Mouse (Mus musculus): ENCODE measurements at regions not wholly inside any gene's neighbourhood (a gene's known extent, or its start where the extent isn't known, plus 50 kb on each side); places are given as distances from the start of the nearest gene placed in this dataset.

DNA sequence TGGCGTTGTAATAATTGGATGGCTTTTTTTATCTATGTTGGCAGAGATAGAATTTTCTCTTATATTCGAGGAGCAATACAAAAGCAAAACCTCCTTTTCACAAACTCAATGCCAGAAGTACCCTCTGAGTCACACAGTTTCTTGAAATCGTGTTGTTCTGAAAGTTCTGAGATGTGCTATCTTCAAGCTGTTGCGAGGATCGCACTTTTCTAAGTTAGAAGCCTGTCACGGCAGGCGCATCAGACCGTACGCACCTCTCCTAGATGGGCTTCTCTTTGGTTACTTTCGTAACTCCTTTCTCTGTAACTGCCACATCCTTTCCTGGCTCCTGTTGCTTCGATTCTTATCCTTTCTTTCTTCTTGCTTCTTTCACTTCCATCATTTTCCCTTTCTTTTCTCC is 271.2 kb upstream of the Arrdc3 start:
- 75% methylated on average over 11 of the region's 11 CpGs for WGBS
- H3K27ac ChIP-seq (ENCODE audit: low read length) = no peak overlapping the region
- H3K4me3 ChIP-seq (ENCODE audit: low read depth, low read length) = no peak overlapping the region
- no peak for ATAC-seq
- H3K4me1 ChIP-seq (ENCODE audit: insufficient read depth, low read depth, low read length) = no peaks in the 10 kb centered on the region
- no peaks in the 10 kb centered on the region for H3K36me3 ChIP-seq (ENCODE audit: insufficient read depth, low read length)
- no peaks in the 10 kb centered on the region for H3K9me3 ChIP-seq (ENCODE audit: low read length)
- no peak overlapping the region for H3K4me2 ChIP-seq (replicated peaks; ENCODE audit: low read depth, low read length)
- no peak for TF ChIP-seq CTCF (IDR thresholded peaks at IDR 0.05)
- TF ChIP-seq EP300 (IDR thresholded peaks at IDR 0.05) = no peak
- no peaks in the 10 kb centered on the region for H3K27me3 ChIP-seq (replicated peaks; ENCODE audit: insufficient read depth, low read length)
- H3K9ac ChIP-seq (replicated peaks; ENCODE audit: low read depth) = no peak overlapping the region
- DNase-seq (ENCODE audit: low spot score) = no peak

GRCm38 (mm10) chr13:80613167-80613883 is 269.9 kb upstream of the Arrdc3 start:
- no peak overlapping the region for H3K4me2 ChIP-seq (replicated peaks; ENCODE audit: low read depth, low read length)
- H3K27ac ChIP-seq (ENCODE audit: low read length) = no peak overlapping the region
- WGBS = 70% methylated on average over 9 of the region's 9 CpGs
- H3K4me3 ChIP-seq (ENCODE audit: low read depth, low read length) = no peak overlapping the region
- H3K9ac ChIP-seq (replicated peaks; ENCODE audit: low read depth) = no peak overlapping the region
- DNase-seq (ENCODE audit: low spot score) (no peak), ATAC-seq (no peak)
- no peaks in the 10 kb centered on the region for H3K4me1 ChIP-seq (ENCODE audit: insufficient read depth, low read depth, low read length)
- no peaks in the 10 kb centered on the region for H3K27me3 ChIP-seq (replicated peaks; ENCODE audit: insufficient read depth, low read length)
- H3K36me3 ChIP-seq (ENCODE audit: insufficient read depth, low read length) = no peaks in the 10 kb centered on the region
- H3K9me3 ChIP-seq (ENCODE audit: low read length) = no peaks in the 10 kb centered on the region
- TF ChIP-seq CTCF (IDR thresholded peaks at IDR 0.05) (no peak), EP300 (IDR thresholded peaks at IDR 0.05) (no peak)

- DNase-seq (ENCODE audit: low spot score) = peak; percentile 36
- no peaks in the 10 kb centered on the region for H3K4me1 ChIP-seq (ENCODE audit: insufficient read depth, low read depth, low read length)
- TF ChIP-seq EP300 (IDR thresholded peaks at IDR 0.05) = no peak
- no peak for TF ChIP-seq CTCF (IDR thresholded peaks at IDR 0.05)
- H3K36me3 ChIP-seq (ENCODE audit: insufficient read depth, low read length) = no peaks in the 10 kb centered on the region
- WGBS = 27% methylated on average over 1 of the region's 1 CpGs
- no peak overlapping the region for H3K4me3 ChIP-seq (ENCODE audit: low read depth, low read length)
- no peak for ATAC-seq
- H3K9me3 ChIP-seq (ENCODE audit: low read length) = no peaks in the 10 kb centered on the region
- H3K4me2 ChIP-seq (replicated peaks; ENCODE audit: low read depth, low read length) = no peak overlapping the region
- no peak overlapping the region for H3K9ac ChIP-seq (replicated peaks; ENCODE audit: low read depth)
- no peak overlapping the region for H3K27ac ChIP-seq (ENCODE audit: low read length)
- no peaks in the 10 kb centered on the region for H3K27me3 ChIP-seq (replicated peaks; ENCODE audit: insufficient read depth, low read length)
Measured at GRCm38 (mm10) chr13:80613884-80614247, 269.3 kb upstream of the Arrdc3 start.

DNA sequence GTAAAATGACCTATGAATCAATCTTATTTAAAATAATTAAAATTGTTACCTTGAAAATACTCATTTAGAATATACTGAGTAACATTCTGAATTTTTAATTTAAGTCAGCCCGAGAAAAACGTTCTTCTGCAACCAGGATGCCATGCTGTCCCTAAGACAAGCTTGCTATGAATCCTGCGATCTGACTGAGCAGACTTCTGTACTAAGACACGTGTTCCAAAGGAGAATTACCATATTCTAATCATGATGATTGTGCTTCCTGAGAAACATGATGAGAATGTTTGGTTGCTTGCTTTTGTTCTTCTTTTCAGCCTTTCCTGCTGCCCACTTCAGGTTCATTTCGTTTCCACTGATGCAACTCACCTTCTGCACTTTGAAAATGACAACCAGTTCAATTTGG is 268.2 kb upstream of the Arrdc3 start:
- Histone ChIP-seq H3K36me3 (ENCODE audit: insufficient read depth, low read length) (no peaks in the 10 kb centered on the region), H3K4me1 (ENCODE audit: insufficient read depth, low read depth, low read length) (no peaks in the 10 kb centered on the region), H3K9ac (replicated peaks; ENCODE audit: low read depth) (no peak overlapping the region), H3K9me3 (ENCODE audit: low read length) (no peaks in the 10 kb centered on the region), H3K27ac (ENCODE audit: low read length) (no peak overlapping the region), H3K27me3 (replicated peaks; ENCODE audit: insufficient read depth, low read length) (no peaks in the 10 kb centered on the region), H3K4me2 (replicated peaks; ENCODE audit: low read depth, low read length) (no peak overlapping the region), H3K4me3 (ENCODE audit: low read depth, low read length) (no peak overlapping the region)
- TF ChIP-seq EP300 (IDR thresholded peaks at IDR 0.05) (no peak), CTCF (IDR thresholded peaks at IDR 0.05) (no peak)
- DNase-seq (ENCODE audit: low spot score) (no peak), ATAC-seq (no peak)
- 63% methylated on average over 5 of the region's 5 CpGs for WGBS

- ATAC-seq = no peak
- no peak overlapping the region for H3K4me3 ChIP-seq (ENCODE audit: low read depth, low read length)
- H3K4me2 ChIP-seq (replicated peaks; ENCODE audit: low read depth, low read length) = no peak overlapping the region
- TF ChIP-seq CTCF (IDR thresholded peaks at IDR 0.05) (no peak), EP300 (IDR thresholded peaks at IDR 0.05) (no peak)
- no peak for DNase-seq (ENCODE audit: low spot score)
- H3K27ac ChIP-seq (ENCODE audit: low read length) = no peak overlapping the region
- no peaks in the 10 kb centered on the region for H3K36me3 ChIP-seq (ENCODE audit: insufficient read depth, low read length)
- no peaks in the 10 kb centered on the region for H3K27me3 ChIP-seq (replicated peaks; ENCODE audit: insufficient read depth, low read length)
- H3K9me3 ChIP-seq (ENCODE audit: low read length) = no peaks in the 10 kb centered on the region
- 47% methylated on average over 2 of the region's 2 CpGs for WGBS
- no peaks in the 10 kb centered on the region for H3K4me1 ChIP-seq (ENCODE audit: insufficient read depth, low read depth, low read length)
- no peak overlapping the region for H3K9ac ChIP-seq (replicated peaks; ENCODE audit: low read depth)
Measured at GRCm38 (mm10) chr13:80623005-80623404, 260.2 kb upstream of the Arrdc3 start.

DNA sequence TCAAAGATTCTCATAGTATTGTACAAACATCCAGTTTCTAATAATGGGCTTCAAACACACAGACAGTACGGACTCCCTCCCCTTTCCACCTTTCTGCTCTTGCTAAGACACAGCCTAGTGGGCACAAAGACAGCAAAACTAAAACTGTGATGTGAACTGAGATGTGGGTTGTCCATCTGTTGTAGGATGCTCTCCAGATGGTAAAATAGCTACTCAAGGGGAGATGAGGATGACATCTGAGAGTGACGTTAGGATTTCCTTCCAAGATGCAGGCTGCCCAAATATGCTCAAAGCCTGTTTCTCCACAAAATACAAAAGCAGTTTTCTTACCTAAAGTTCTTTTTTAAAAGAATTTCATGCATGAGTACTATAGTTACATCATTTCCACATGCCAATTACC is 241.8 kb upstream of the Arrdc3 start:
- no peaks in the 10 kb centered on the region for H3K36me3 ChIP-seq (ENCODE audit: insufficient read depth, low read length)
- H3K9ac ChIP-seq (replicated peaks; ENCODE audit: low read depth) = no peak overlapping the region
- H3K4me1 ChIP-seq (ENCODE audit: insufficient read depth, low read depth, low read length) = no peaks in the 10 kb centered on the region
- ATAC-seq (no peak), DNase-seq (ENCODE audit: low spot score) (no peak)
- no peak overlapping the region for H3K27ac ChIP-seq (ENCODE audit: low read length)
- TF ChIP-seq CTCF (IDR thresholded peaks at IDR 0.05) (no peak), EP300 (IDR thresholded peaks at IDR 0.05) (no peak)
- H3K9me3 ChIP-seq (ENCODE audit: low read length) = no peaks in the 10 kb centered on the region
- no peak overlapping the region for H3K4me2 ChIP-seq (replicated peaks; ENCODE audit: low read depth, low read length)
- H3K27me3 ChIP-seq (replicated peaks; ENCODE audit: insufficient read depth, low read length) = no peaks in the 10 kb centered on the region
- WGBS = 61% methylated on average over 2 of the region's 2 CpGs
- H3K4me3 ChIP-seq (ENCODE audit: low read depth, low read length) = no peak overlapping the region

DNA sequence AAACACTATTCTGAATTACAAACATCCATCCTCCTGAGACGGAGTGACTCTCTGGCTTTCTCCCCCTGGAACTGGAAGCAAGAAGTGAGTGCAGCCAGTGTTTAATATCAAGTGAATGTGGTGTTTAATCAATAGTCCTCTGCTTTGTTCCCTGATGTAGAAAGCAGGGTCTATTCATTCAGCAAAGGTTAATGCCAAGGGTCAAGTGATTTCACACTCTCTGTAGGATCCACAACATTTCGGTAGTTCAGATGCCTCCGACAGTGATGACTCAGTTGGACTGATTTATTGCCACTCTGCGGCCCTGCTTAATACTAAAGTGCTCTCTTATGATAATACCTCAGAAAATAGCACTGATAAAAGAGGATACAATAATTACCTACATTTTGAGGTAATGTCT is 235.6 kb upstream of the Arrdc3 start:
- Histone ChIP-seq H3K4me2 (replicated peaks; ENCODE audit: low read depth, low read length) (no peak overlapping the region), H3K36me3 (ENCODE audit: insufficient read depth, low read length) (no peaks in the 10 kb centered on the region), H3K9ac (replicated peaks; ENCODE audit: low read depth) (no peak overlapping the region), H3K27me3 (replicated peaks; ENCODE audit: insufficient read depth, low read length) (no peaks in the 10 kb centered on the region), H3K9me3 (ENCODE audit: low read length) (no peaks in the 10 kb centered on the region), H3K27ac (ENCODE audit: low read length) (no peak overlapping the region), H3K4me3 (ENCODE audit: low read depth, low read length) (no peak overlapping the region), H3K4me1 (ENCODE audit: insufficient read depth, low read depth, low read length) (no peaks in the 10 kb centered on the region)
- no peak for DNase-seq (ENCODE audit: low spot score)
- TF ChIP-seq CTCF (IDR thresholded peaks at IDR 0.05) = no peak
- no peak for TF ChIP-seq EP300 (IDR thresholded peaks at IDR 0.05)
- ATAC-seq = no peak
- WGBS = 64% methylated on average over 4 of the region's 4 CpGs
